Mouse (Mus musculus) stomach, embryonic 16.5 days (tissue): ENCODE measurements around the gene Mrpl4. TPM values are rescaled to one million over a fixed set of nuclear protein-coding genes. Genes with fewer than 3 reads are reported as not detected.
A peak's percentile ranks its signal among the peaks of the same experiment; 100 is the strongest.
"Not testable (repeated sequence)": the region's sequence is repeated elsewhere in the genome, so short reads cannot be mapped to it uniquely, and the experiment has no call there.

Experiments
- ATAC-seq: fragments of 200-750 bp; cut with Nextera tagmentation; 2 replicates; pipeline ENCODE4 v1.8.0; 2017; ENCODE audit warnings: moderate number of reproducible peaks, moderate TSS enrichment; ENCODE audit not compliant: insufficient read depth, low FRiP score
- H3K27ac ChIP-seq: fragments of 300-500 bp; sonication (generic); 2 replicates; pipeline ENCODE4 v1.5.1; 2014; ENCODE audit warnings: low read length
- H3K27me3 ChIP-seq: fragments of 300-500 bp; sonication (generic); 2 replicates; pipeline ENCODE4 v1.6.1; 2014; ENCODE audit warnings: low read length, control low read depth, mixed read lengths; ENCODE audit not compliant: control insufficient read depth, insufficient read depth
- H3K36me3 ChIP-seq: fragments of 300-500 bp; sonication (generic); 2 replicates; pipeline ENCODE4 v1.6.1; 2014; ENCODE audit warnings: low read length; ENCODE audit not compliant: control insufficient read depth, insufficient read depth
- H3K4me1 ChIP-seq: fragments of 300-500 bp; sonication (generic); 2 replicates; pipeline ENCODE4 v1.6.1; 2014; ENCODE audit warnings: low read length, control low read depth, mixed read lengths; ENCODE audit not compliant: control insufficient read depth, insufficient read depth
- H3K4me2 ChIP-seq: fragments of 300-500 bp; sonication (generic); 2 replicates; pipeline ENCODE4 v1.6.1; 2014; ENCODE audit warnings: low read depth, low read length, mixed read lengths
- H3K4me3 ChIP-seq: fragments of 300-500 bp; sonication (generic); replicated peaks from 2 replicates; pipeline ENCODE4 v1.5.1; 2014; ENCODE audit warnings: mild to moderate bottlenecking, low read length
- H3K9ac ChIP-seq: fragments of 300-500 bp; sonication (generic); 2 replicates; pipeline ENCODE4 v1.6.1; 2014; ENCODE audit warnings: low read length
- H3K9me3 ChIP-seq: fragments of 300-500 bp; sonication (generic); replicated peaks from 2 replicates; pipeline ENCODE4 v1.6.1; 2016; ENCODE audit warnings: low read length, control low read depth; ENCODE audit not compliant: control insufficient read depth
- WGBS: fragments of 180-500 bp; shearing (Covaris S2); extraction: QIAGEN DNeasy Blood & Tissue Kit; methylation state at CpG from one replicate; pipeline ENCODE4 v1.1.7; 2014; 5-methylcytosine and 5-hydroxymethylcytosine counted together
- polyA plus RNA-seq: library from polyadenylated mRNA; unstranded; fragments of >200 nt; fragmentation: Nextera tagmentation; extraction: Ambion mirVana; gene quantifications from 2 replicates; pipeline ENCODE4 v1.2.1, GENCODE M21; 2015

Gene Mrpl4
- polyA plus RNA-seq, 1 experiment from 2014 or later = 131 TPM

DNA sequence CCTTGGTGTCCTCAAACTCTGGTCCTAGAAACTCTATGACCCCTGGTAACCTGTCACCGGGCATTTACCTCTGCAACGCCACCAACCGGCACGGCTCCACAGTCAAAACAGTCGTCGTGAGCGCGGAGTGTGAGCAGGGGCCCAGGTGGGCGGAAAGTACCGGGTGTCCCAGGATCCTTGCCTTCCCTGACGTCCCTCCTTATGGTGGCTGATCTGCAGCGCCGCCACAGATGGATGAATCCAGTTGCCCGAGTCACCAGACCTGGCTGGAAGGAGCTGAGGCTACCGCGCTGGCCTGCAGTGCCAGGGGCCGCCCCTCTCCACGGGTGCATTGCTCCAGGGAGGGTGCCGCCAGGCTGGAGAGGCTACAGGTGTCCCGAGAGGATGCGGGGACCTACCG, 34.1 kb downstream of the Mrpl4 start:
- H3K4me1 ChIP-seq = peaks cover 27% of the 10 kb centered on the region
- H3K9me3 ChIP-seq = no peaks in the 10 kb centered on the region; the same call in 1 of the 2 replicates
- H3K27ac ChIP-seq = no peak overlapping the region
- no peak overlapping the region for H3K4me3 ChIP-seq
- no peak for ATAC-seq
- H3K4me2 ChIP-seq = 0 out of 2 replicates have a peak overlapping the region, but pooled peaks have one; percentile 66
- no peak overlapping the region for H3K9ac ChIP-seq
- no peaks in the 10 kb centered on the region for H3K36me3 ChIP-seq
- peaks cover 67% of the 10 kb centered on the region for H3K27me3 ChIP-seq
- 5% methylated on average over 22 of the region's 22 CpGs for WGBS

DNA sequence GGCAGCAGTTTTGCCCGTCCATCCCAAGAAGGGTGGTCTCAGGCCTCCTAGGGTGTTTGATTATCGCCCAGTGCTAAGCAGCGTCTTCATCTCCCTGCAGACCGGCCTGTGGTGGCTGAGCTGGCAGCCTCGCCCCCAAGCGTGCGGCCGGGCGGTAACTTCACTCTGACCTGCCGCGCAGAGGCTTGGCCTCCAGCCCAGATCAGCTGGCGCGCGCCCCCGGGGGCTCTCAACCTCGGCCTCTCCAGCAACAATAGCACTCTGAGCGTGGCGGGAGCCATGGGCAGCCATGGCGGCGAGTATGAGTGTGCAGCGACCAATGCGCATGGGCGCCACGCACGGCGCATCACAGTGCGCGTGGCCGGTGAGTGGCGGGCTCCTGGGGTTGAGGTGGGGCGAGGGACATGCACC, 34.9 kb downstream of the Mrpl4 start:
- 2% methylated on average over 31 of the region's 31 CpGs for WGBS
- no peak overlapping the region for H3K27ac ChIP-seq
- H3K9ac ChIP-seq = peak overlapping the region; percentile 60
- H3K27me3 ChIP-seq = peaks cover 59% of the 10 kb centered on the region
- no peak for ATAC-seq
- H3K36me3 ChIP-seq = no peaks in the 10 kb centered on the region
- H3K4me1 ChIP-seq = peaks cover 20% of the 10 kb centered on the region
- peak overlapping the region; percentile 44 for H3K4me3 ChIP-seq
- H3K9me3 ChIP-seq = no peaks in the 10 kb centered on the region; the same call in 1 of the 2 replicates
- peak overlapping the region; percentile 66 for H3K4me2 ChIP-seq

DNA sequence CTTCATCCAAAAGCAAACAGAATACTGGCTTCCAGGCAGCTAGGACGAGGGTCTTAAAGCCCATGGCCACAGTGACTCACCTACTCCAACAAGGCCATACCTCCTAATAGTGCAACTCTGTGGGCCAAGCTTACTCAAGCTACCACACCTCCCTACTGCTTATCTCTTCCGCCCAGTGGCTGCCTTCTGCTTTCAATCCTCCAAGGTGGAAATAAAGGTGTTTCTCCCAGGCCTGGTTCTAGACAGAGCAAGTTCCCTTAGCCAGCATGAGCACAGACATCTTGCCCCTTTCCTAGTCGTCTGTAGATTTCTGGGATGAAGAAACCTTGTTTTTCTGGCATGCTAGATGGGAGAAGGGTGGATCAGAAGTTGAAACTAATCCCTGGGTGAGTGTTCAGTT, 37.2 kb downstream of the Mrpl4 start:
- peaks cover 40% of the 10 kb centered on the region for H3K27me3 ChIP-seq
- ATAC-seq = no peak
- H3K4me2 ChIP-seq = no peak overlapping the region
- no peak overlapping the region for H3K9ac ChIP-seq
- peaks cover 11% of the 10 kb centered on the region for H3K4me1 ChIP-seq
- H3K27ac ChIP-seq = no peak overlapping the region
- WGBS = 68% methylated on average over 3 of the region's 3 CpGs
- no peaks in the 10 kb centered on the region for H3K36me3 ChIP-seq
- no peaks in the 10 kb centered on the region; the same call in 1 of the 2 replicates for H3K9me3 ChIP-seq
- no peak overlapping the region for H3K4me3 ChIP-seq

DNA sequence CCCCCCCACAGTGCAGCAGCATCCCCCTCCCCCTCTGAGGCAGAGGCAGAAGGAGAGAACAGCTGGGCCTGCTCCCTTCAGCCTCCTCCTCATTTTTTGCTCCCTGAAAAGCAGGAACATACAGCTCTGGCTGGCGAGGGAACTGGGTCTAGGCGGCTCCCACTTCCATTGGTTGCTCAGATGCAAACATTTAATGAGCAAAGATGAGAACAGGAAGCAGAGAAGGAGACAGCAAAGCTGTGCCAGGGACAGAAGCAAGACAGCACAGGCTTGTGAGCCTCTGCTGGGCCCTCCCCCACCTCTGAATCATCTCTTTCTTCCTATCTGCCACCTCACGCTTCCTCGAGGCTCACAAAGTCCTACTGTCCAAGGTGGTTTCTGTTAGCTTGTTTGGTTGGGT, 38.8 kb downstream of the Mrpl4 start:
- Histone ChIP-seq H3K36me3 (no peaks in the 10 kb centered on the region), H3K4me2 (no peak overlapping the region), H3K4me1 (peaks cover 11% of the 10 kb centered on the region), H3K27me3 (peaks cover 24% of the 10 kb centered on the region), H3K4me3 (no peak overlapping the region), H3K27ac (no peak overlapping the region), H3K9me3 (no peaks in the 10 kb centered on the region; the same call in 1 of the 2 replicates), H3K9ac (no peak overlapping the region)
- ATAC-seq = no peak
- 27% methylated on average over 4 of the region's 4 CpGs for WGBS

DNA sequence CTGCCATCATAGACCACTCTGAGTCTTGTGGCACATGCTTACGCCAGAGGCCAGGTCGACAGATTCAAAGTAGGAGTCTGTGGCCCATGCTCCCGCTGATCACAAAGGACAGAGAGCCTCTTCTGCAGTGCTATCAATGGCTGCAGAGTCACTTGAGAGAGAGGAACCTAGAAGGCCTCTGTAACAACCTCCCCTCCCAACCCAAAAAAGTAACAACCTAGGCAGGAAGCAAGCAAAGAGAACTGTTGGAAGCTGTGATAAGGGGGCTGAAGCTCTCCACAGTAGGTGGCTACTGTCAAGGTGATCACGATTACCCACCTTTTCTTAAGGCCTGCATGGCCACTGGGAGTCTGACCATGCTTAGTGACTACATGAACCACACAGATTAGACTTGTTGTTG, 41.0 kb downstream of the Mrpl4 start:
- ATAC-seq = no peak
- Histone ChIP-seq H3K27me3 (peaks cover 3% of the 10 kb centered on the region), H3K9ac (no peak overlapping the region), H3K4me2 (no peak overlapping the region), H3K27ac (no peak overlapping the region), H3K4me3 (no peak overlapping the region), H3K9me3 (no peaks in the 10 kb centered on the region; the same call in 1 of the 2 replicates), H3K4me1 (0 out of 2 replicates have a peak, but pooled peaks cover 2% of the 10 kb centered on the region), H3K36me3 (no peaks in the 10 kb centered on the region)
- 78% methylated on average over 4 of the region's 4 CpGs for WGBS

DNA sequence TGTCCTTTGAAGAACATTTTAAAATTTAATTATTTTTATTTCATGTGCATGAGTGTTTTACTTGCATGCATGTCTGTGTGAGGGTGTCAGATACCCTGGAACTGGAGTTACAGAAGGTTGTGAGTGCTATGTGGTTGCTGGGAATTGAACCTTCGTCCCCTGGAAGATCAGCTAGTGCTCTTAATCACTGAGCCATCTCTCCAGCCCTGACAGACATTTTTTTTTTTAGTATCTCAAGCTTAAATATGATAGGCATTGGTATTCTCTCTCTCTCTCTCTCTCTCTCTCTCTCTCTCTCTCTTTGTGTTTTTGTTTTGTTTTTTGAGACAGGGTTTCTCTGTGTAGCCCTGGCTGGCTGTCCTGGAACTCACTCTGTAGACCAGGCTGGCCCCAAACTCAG, 42.2 kb downstream of the Mrpl4 start:
- H3K4me3 ChIP-seq, H3K9me3 ChIP-seq, H3K27me3 ChIP-seq, H3K9ac ChIP-seq, H3K36me3 ChIP-seq, H3K4me1 ChIP-seq, H3K4me2 ChIP-seq, ATAC-seq, H3K27ac ChIP-seq: not testable (repeated sequence)
- 50% methylated on average over 1 of the region's 1 CpGs for WGBS

DNA sequence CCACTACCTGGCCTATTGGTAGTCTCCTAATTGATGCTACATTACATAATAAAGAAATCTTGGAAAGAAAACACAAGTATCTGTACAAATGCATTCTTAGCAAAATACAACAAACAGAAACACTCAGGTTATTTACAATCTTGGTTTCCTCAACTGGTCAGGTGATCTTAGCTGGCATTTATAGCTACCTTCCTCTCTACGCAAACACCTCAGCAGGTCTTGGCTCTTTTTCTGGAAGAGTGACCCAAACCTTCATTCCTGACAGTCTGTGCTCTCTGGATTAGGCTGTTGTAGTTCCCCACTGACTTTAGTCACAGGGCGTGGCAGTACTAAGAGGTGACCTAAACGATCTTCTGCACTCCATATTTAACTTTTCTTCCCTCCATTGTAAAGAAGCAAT, 42.7 kb downstream of the Mrpl4 start:
- no peaks in the 10 kb centered on the region for H3K9me3 ChIP-seq
- H3K4me2 ChIP-seq = no peak overlapping the region
- no peaks in the 10 kb centered on the region for H3K36me3 ChIP-seq
- no peak overlapping the region for H3K27ac ChIP-seq
- no peak for ATAC-seq
- 0 out of 2 replicates have a peak, but pooled peaks cover 2% of the 10 kb centered on the region for H3K4me1 ChIP-seq
- 71% methylated on average over 3 of the region's 3 CpGs for WGBS
- no peaks in the 10 kb centered on the region for H3K27me3 ChIP-seq
- no peak overlapping the region for H3K4me3 ChIP-seq
- no peak overlapping the region for H3K9ac ChIP-seq

DNA sequence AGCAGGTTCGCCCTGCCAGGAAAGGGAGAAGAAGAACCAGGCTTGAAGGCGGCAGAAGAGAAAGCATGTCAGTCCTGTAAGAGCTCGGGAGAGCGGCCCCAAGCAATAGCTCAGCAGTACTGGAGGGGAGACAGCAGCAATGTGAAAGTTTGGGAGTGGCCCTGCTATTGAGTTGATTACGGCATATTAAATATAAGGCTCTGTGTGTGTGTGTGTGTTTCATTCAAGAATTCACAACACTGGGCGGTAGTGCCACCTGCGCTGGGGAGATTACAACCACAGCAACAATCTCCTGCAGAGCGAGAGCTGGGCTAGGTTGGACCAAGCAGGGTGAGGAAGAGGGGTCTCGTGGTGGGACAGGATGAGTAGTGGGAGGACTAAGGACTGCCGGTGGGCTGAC, 49.0 kb downstream of the Mrpl4 start:
- H3K4me2 ChIP-seq = no peak overlapping the region
- 60% methylated on average over 10 of the region's 10 CpGs for WGBS
- H3K4me3 ChIP-seq = no peak overlapping the region
- no peaks in the 10 kb centered on the region for H3K36me3 ChIP-seq
- ATAC-seq = no peak
- no peak overlapping the region for H3K9ac ChIP-seq
- H3K27ac ChIP-seq = no peak overlapping the region
- no peaks in the 10 kb centered on the region for H3K9me3 ChIP-seq
- H3K27me3 ChIP-seq = no peaks in the 10 kb centered on the region
- no peaks in the 10 kb centered on the region for H3K4me1 ChIP-seq
